Mouse (Mus musculus) frontal cortex, postnatal 10 days (tissue): ENCODE results near the gene D030056L22Rik.

Source experiments
- DNase-seq, 2 experiments: peaks; one replicate each; pipeline ENCODE4 v3.0.0; 2022; ENCODE audit warnings: low spot score in 2 of 2, mixed read lengths in 1 of 2

D030056L22Rik gene

DNA sequence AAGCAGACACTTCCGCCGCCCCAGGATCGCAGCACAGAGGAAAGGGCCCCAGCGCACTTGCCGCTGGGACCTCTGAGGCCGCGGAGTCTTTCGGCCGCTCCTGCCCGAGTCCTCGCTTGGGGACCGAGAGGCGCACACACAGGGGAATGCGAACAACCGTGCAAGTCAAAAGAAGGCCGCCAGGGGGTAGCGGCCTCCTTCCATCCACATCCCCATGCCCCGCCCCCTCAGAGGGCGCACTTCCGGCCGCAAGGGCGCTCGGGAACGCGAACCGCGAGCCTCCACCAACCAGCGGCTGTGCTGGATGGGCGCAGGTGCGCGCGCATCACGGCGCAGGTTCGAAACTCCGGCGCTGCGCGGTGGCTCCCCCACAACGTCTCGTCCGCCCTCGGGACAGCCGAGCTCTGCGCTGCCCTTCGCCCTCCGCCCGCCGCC lies at the start of gene D030056L22Rik:
TSS of gene D030056L22Rik (plus strand) at position 328 of the 435 bp plus-strand sequence.
- DNase-seq = peak; percentile 96 to 99

DNA sequence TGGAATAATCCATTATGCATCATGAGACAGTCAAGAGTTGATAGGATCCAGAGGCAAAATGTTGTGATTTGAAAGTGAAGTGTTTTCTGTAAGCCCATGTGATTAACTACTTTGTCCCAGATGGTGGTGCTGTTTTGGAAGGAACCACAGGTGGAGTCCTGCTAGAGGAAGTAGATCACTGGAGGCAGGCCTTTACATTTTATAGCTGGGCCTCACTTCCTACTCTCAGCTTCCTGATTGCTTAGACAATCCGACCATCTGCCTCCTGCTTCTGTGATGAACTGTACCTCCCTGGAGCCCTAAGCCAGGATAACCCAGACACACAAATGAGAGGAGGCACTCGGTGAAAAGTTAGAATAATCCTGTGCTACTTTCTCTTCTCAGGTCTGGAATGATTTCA lies 49.1 kb upstream of the D030056L22Rik start:
- no peak for DNase-seq

DNA sequence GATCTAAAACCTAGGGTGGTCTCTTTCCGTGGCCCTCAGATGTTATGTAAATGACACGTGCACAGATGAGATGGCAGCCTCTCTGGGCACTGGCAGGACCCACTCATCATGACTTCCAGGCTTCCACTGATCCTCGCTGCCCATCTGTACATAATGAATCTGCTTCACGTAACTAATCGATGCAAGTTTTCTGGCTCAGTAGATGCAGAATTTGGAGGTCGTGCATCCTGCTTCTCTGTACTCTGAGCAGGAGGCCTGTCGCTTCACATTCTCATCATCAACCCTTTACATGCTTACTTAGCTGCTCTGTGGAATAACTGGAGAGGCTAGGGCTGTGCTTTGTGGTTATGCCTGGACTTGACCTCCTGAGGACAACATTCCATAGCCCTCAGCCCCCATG lies 46.0 kb upstream of the D030056L22Rik start:
- no peak for DNase-seq

DNA sequence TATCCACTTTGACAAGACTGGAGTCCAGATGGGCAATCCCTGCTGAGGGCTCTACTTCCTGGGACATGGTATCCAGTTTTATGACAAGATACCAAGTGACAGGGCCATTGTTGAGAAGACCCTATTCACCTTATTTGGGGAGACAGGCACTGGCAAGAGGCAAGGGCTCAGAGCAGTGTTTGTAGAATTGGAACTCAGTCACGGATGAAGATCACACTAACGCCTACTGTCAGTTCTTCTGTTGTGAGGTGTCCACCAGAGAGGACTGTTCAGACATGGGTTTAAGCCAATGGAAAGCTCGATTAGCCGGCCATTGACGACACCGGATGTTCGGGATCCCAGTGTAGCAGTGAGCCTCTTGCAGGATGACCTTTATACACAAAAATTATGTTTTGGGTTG lies 43.4 kb upstream of the D030056L22Rik start:
- no peak for DNase-seq

DNA sequence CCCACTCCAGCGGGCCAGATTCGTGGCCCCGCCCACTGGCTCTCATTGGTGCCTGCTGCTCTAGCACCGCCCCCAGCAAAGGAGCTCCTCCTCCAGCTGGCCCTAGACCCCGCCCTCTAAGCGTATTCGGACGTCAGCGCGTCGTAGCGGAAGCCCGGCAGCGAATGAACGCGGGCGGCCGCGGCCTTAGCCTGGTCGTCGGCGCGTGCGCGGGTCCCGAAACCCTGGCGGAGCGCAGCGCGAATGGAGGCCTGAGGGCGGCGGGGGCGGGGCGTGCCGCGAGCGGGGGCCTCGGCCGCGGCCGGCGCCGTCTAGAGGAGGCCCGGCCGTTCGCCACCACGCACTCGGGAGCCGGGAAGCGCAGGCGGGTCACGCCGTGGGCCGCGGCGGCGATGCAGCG lies 42.4 kb upstream of the D030056L22Rik start, which contains the start of gene Carnmt1:
TSS of gene Carnmt1 (plus strand) at position 157 of the 400 bp plus-strand sequence.
- peak; percentile 96 to 98 for DNase-seq

DNA sequence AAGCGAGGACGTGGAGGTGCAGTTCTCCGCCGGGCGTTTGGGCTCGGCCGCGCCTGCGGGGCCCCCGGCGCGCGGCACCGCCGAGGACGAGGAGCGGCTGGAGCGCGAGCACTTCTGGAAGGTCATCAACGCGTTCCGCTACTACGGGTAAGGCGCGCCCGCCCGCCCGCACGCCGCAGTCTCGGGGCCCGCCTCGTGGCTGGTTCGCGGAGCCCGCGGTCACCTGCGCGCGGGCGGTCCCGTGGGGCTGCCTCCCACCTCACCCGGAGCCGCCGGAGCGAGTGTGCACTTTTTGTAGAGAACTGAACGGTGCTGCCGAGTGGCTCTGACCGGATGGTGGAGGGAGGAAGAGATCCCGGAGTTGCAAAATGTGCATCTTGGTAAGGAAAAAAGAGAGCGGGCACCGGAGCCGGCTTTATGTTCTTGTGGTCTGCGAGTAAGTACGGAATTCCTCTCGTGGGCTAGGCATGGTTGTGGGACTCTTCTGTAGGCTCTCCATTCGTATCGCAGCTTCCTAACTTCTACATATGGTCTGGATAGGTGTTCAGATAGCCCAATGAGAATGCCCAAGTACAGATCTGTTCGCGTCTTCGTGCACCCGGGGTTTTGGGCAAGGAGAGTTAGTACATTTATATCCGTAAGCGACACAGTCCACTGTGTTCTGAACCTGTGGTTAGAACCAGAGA lies 41.8 kb upstream of the D030056L22Rik start:
- DNase-seq = peak; percentile 36 to 38

DNA sequence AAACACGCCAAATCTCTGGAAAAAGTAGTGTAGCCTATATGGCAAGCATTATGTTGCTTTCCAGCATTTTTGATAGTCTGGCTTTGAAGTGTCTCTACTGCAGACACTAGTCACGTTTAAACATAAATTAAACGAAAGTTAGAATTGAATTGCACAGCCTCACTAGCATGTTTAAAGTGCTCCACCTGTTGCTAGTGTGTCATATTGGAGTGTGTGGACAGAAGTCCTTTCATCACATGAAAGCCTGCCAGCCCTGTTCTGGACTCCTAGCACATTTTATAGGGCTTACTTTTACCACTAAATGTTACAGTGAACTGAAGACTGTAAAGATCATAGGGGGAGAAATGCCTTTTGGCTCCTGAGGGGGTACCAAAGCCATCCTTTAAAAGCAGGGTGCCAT lies 40.5 kb upstream of the D030056L22Rik start:
- no peak for DNase-seq

DNA sequence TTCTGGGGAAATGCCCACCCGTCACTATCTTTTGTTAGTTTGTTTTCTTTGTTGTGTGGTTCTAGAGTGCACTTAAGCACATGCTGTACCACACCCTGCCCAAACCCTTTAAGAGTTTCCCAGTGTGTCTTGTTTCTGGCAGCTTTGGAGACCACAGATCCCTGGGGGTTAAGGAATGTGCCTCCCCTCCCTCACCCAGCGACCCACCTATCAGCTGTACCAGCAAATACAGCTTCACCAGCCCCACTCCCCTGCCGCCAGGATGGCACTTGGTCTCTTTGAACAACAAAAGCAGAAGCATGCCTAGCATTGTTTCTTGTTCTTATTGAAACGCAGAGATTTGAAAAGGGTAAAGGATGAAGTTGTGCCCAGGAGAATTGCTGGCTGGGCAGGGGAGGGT lies 39.9 kb upstream of the D030056L22Rik start:
- no peak for DNase-seq

DNA sequence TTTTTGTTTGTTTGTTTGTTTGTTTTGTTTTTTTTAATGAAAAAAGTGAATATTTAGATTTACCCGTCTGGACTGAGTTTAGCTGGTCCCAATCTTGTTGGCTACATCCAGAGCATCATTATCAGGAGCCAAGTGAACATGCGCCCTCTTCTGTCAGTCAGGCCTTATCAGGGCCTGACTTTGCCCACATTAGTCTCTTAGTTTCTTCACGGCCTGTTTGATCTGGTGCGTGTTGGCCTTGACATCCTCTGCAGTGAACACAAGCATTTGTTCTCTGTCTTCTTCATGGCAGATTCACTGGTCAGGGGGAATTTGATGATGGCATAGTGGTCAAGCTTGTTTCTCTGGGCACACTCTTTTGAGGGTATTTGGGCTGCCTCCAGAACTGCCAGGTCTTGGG lies 30.9 kb upstream of the D030056L22Rik start:
- DNase-seq = no peak

DNA sequence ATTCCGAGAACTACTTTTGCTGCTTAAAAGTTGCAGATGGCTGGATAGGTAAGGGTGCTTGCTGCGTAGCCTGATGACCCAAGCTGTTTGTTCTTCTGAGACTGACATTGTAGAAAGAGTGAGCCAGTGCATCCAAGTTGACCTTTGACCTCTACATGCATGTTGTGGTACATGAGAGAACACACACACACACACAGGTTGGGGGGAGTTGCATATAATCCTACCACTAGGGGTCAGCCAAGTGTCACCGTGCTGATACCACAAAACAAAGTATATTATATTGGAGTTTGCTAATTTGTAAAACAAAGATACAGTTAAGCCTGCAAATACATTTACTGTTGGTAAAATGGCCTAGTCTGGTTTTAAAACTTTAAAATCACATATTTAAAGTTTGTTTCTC lies 25.4 kb upstream of the D030056L22Rik start:
- DNase-seq = no peak

DNA sequence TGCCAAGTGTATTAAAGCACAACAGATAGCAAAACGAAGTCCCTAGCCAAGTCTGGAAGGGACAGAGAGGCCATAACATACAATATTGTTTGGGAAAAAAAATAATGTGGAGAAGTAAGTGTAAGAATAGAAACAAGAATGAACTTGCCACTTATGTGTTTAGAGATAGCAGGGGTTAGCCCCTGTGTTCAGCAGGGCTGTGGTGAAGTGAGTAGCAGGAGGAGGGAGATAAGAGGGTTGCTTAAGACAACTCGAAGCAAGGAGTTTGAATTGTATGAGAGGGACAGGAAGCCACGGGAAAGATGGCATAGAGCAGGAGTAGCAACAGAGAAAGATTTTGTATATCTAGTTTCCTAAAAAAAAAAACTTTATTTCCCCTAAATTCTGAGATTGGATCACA lies 20.8 kb upstream of the D030056L22Rik start:
- DNase-seq = no peak

DNA sequence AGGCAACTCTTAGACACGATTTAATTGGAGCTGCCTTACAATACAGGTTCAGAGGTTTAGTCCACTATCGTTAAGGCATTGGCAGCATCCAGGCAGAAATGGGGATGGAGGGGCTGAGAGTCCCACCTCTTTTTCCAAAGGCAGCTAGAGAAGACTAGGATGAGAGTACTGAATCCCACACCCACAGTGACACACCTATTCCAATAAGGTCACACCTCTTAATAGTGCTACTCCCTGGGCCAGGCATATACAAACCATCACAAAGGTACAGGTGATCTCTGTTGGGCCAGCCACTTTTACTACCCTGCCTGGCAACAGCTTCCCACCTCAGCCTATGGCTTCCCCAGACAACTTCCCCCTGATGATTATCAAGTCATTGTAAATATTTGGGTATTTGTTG lies 20.2 kb upstream of the D030056L22Rik start:
- no peak for DNase-seq

DNA sequence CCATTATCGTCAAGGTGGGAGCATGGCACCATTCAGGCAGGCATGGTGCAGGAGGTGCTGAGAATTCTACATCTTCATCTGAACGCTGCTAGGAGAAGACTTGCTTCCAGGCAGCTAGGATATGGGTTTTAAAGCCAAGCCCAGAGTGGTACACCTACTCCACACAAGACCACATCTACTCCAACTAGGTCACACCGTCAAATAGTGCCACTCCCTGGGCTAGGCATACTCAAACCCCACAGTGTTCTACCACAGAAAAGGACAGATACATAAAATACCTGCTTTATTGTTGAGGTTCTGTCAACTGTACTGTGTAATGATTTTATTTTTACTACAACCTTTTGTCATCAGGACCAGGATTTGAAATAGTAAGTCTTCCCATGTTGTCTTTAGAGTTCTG lies 17.9 kb upstream of the D030056L22Rik start:
- no peak for DNase-seq

DNA sequence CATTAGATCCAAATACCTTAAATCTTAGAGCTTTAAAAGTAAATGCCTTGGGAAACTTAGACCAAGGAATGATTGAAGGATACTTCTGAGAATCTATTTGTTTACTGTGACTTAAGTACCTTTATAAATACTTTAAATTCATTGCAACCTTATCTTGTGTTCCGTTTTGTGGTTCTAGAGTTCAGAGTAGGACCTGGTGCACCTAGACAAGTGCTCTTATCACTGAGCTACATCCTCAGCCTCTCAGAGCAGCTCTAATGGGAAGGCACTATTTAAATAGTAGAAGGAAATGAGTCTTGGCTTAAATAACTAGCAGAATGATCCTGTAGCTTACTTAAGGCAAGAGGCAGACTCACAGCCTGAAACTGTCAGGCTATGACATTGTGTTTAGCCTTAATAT lies 17.4 kb upstream of the D030056L22Rik start:
- DNase-seq = no peak

DNA sequence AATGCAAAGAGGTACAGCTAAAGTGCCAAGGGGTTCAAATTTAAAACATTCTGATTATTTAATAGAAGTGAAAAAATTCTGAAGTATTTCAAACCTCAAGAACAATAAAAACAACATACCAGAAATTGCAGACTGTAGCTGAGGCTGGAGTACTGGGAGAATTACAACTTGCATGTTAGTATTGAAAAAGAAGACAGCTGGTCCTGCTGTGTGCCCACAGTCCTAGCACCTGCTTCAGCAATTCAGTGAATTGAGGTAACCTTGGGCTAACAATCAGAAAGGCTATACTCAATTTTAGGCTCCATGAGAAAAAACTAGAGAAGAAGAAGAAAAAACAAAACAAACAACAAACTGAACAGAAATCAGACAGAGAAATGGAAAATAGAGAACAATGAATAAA lies 4.9 kb upstream of the D030056L22Rik start:
- no peak for DNase-seq

DNA sequence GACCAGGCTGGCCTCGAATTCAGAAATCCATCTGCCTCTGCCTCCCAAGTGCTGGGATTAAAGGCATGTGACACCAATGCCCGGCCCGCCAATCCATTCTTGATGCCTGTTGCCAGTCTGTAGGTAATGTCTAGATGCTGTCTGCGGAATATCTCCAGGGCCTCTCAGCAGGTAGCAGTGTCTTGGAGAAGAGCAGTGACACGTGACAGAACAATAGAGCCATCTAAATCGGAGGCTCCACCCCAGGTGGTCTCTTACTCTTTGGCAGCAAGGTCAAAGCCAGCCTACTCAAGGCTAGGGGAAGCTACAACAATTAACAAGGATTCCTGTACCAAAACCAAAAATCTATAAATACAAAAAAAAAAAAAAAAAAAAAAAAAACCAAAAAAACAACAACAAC lies 2.1 kb upstream of the D030056L22Rik start:
- no peak for DNase-seq

DNA sequence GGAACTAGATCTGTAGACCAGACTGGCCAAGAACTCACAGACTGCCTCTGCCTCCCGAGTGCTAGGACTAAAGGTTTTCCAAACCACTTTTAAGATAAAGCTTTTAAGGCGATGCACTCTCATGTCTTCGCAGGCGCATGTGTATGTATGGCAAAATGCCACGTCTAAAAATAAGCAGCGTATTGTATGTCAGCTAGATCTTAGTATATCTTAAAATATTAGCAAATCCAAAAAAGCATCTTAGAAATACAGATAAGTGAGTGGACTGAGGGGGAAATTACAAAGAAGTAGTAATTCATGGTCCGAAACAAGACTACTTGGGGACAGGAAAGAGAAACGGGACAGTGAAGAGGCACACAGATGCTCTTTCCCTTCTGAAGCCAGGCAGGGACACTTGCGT lies 1.4 kb upstream of the D030056L22Rik start:
- no peak for DNase-seq

DNA sequence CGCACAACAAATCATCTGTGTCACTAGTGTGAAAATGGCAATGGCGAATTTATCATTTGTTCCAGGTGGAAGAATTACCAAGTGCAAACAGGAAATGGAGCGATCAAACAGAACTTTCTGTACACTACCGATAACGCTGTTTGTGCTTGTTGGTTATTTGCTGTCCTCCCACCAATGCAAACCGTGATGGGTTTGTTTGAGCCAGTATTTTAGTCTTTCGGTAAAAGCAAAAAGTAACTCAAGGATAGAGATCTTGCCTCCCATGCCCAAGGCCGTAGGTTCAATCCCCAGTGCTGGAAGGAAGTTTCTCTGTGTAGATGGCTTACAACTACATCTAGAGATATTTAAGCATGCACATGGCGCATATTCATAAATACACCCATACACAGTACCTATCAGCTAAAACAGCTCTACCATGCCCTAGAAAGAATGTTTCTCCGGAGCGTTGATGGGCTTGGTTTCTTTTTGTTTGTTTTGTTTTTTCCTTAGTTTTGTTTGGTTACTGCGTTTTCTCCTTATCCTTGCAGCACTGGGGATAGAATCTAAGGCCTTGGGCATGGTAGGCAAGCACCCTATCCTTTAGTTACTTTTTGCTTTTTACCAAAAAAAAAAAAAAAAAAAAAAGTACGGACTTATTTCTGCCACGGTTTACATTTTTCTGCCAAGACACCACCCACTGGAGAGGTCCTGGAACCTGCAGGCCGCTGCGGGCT lies 684 bp upstream of the D030056L22Rik start:
- DNase-seq = no peak

DNA sequence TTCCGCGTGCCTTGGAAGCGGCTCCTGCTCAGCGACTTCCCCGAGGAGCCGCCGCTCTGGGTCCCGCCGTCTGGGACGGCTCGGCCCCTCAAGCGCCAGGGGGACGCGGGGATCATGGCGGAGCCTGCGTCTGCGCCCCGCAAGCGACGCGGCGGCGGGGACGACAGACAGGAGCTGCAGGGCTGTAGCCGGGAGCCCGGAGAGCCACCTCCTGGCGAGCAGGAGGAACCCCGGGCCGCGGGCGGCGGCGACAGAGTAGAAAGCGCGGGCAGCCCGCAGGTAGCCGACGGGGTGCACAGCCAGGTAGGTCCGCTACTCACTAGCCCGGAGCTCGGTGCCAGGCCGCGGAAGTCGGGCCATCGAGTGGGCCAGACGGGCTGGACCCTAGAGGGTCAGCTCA lies 364 bp downstream of the D030056L22Rik start:
- peak; percentile 46 to 50 for DNase-seq

DNA sequence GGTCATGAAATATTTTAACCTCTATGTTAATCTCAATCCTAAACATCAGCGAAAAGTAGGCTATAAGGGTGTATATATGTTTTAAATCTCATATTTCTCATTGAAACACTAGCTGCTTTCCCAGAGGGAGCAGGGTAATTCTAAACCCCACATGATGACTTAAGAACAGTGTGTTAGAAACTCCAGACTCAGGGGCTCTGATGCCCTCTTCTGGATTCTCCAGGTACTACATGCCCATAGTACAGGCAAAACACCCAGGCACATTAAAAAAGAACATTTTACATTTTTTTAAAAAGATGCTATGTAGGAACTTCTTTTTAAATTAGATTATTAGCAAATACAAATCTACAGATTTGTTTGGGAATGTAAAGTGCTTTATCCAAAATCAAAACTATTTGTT lies 3.4 kb downstream of the D030056L22Rik start:
- DNase-seq = peak; percentile 23 to 54

DNA sequence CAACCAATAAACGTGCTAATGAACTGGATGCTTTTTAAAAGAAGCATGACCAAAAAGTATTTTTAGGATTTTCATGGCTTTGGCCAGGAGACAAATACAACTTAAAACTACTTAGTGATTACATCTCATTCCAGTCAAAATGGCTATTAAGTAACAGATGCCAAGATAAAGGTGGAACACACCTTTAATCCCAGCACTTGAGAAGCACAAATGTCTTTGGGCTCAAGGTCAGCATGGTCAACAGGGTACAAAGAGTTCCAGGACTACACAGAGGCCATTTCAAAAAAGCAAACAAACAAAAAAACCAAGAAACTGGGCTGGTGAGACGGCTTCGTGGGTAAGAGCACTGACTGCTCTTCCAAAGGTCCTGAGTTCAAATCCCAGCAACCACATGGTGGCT lies 7.3 kb downstream of the D030056L22Rik start:
- DNase-seq = no peak

DNA sequence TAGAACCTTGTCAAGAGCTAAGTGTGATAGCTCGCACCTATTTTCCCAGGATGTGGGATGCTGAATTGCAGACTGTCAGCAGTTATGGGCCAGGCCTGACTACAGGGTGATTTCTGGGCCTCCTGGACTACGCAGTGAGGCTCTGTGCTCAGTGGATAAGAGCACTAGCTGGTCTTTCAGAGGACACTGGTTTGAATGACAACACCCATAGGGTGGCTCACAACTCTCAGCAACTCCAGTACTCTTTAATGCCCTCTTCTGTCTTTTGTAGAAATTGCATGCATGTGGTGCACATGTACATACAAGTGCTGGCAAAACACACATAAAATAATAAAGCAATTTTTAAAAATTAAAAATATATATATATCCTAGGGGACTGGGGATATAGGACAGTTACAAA lies 12.2 kb downstream of the D030056L22Rik start:
- DNase-seq = no peak

DNA sequence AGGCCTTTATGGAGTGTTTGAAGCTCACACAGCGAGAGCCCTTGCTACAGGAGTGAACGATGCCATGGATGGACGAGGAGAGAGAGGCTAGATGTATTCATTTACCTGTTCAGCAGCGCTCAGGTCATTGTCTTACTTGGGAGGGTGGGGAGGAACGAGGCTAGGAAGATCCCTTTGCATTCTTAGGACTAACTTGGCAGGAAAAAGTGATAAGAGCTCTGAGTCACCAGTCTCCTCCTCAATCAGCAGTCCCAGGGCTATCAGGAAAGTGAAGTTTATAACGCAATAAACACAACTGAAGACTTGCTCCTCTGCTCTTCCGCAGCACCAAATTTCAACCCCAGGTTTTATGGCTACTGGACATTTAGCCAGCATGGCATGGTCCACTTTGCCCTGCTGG lies 17.3 kb downstream of the D030056L22Rik start:
- DNase-seq = no peak
